Mouse (Mus musculus): ENCODE results near the gene Ctrb1. TPM values are rescaled to one million over a fixed set of nuclear protein-coding genes. Genes with fewer than 3 reads are reported as not detected.
A peak's percentile ranks its signal among the peaks of the same experiment; 100 is the strongest.

The Ctrb1 gene
- polyA plus RNA-seq, 1 experiment from 2014 or later = not detected

GRCm38 (mm10) chr8:111700740-111701139 is 9.9 kb upstream of the Ctrb1 start:
- Histone ChIP-seq H3K27me3 (no peaks in the 10 kb centered on the region), H3K36me3 (replicated peaks) (no peaks in the 10 kb centered on the region), H3K9ac (no peak overlapping the region), H3K9me3 (no peaks in the 10 kb centered on the region), H3K4me2 (no peak overlapping the region), H3K4me1 (no peaks in the 10 kb centered on the region), H3K27ac (no peak overlapping the region), H3K4me3 (replicated peaks) (no peak overlapping the region)
- WGBS = 86% methylated on average over 5 of the region's 5 CpGs
- no peak for ATAC-seq (ENCODE audit: low FRiP score)

- Histone ChIP-seq H3K27me3 (no peaks in the 10 kb centered on the region), H3K4me2 (no peak overlapping the region), H3K36me3 (replicated peaks) (no peaks in the 10 kb centered on the region), H3K9ac (no peak overlapping the region), H3K27ac (no peak overlapping the region), H3K9me3 (no peaks in the 10 kb centered on the region), H3K4me1 (no peaks in the 10 kb centered on the region), H3K4me3 (replicated peaks) (no peak overlapping the region)
- 84% methylated on average over 3 of the region's 3 CpGs for WGBS
- ATAC-seq (ENCODE audit: low FRiP score) = no peak
Observed at GRCm38 (mm10) chr8:111700201-111700600, 9.4 kb upstream of the Ctrb1 start.

- Histone ChIP-seq H3K4me2 (no peak overlapping the region), H3K4me1 (no peaks in the 10 kb centered on the region), H3K9ac (no peak overlapping the region), H3K27me3 (no peaks in the 10 kb centered on the region), H3K9me3 (no peaks in the 10 kb centered on the region), H3K4me3 (replicated peaks) (no peak overlapping the region), H3K36me3 (replicated peaks) (no peaks in the 10 kb centered on the region), H3K27ac (no peak overlapping the region)
- 11% methylated on average over 1 of the region's 1 CpGs for WGBS
- ATAC-seq (ENCODE audit: low FRiP score) = no peak
Observed at GRCm38 (mm10) chr8:111699035-111699434, 8.2 kb upstream of the Ctrb1 start.

GRCm38 (mm10) chr8:111697655-111698054 is 6.8 kb upstream of the Ctrb1 start:
- no peaks in the 10 kb centered on the region for H3K9me3 ChIP-seq
- no peak overlapping the region for H3K9ac ChIP-seq
- H3K27ac ChIP-seq = no peak overlapping the region
- H3K4me3 ChIP-seq (replicated peaks) = no peak overlapping the region
- no peaks in the 10 kb centered on the region for H3K36me3 ChIP-seq (replicated peaks)
- no peak for ATAC-seq (ENCODE audit: low FRiP score)
- 82% methylated on average over 10 of the region's 10 CpGs for WGBS
- no peaks in the 10 kb centered on the region for H3K4me1 ChIP-seq
- H3K27me3 ChIP-seq = no peaks in the 10 kb centered on the region
- H3K4me2 ChIP-seq = no peak overlapping the region

- Histone ChIP-seq H3K9ac (no peak overlapping the region), H3K27me3 (no peaks in the 10 kb centered on the region), H3K9me3 (no peaks in the 10 kb centered on the region), H3K4me3 (replicated peaks) (no peak overlapping the region), H3K4me1 (no peaks in the 10 kb centered on the region), H3K4me2 (no peak overlapping the region), H3K27ac (no peak overlapping the region), H3K36me3 (replicated peaks) (no peaks in the 10 kb centered on the region)
- ATAC-seq (ENCODE audit: low FRiP score) = no peak
- 78% methylated on average over 7 of the region's 7 CpGs for WGBS
Observed at GRCm38 (mm10) chr8:111695441-111695840, 4.6 kb upstream of the Ctrb1 start.

GRCm38 (mm10) chr8:111693261-111693741 is 2.5 kb upstream of the Ctrb1 start:
- Histone ChIP-seq H3K36me3 (replicated peaks) (no peaks in the 10 kb centered on the region), H3K4me1 (no peaks in the 10 kb centered on the region), H3K9me3 (no peaks in the 10 kb centered on the region), H3K4me2 (no peak overlapping the region), H3K4me3 (replicated peaks) (no peak overlapping the region), H3K27ac (no peak overlapping the region), H3K9ac (no peak overlapping the region), H3K27me3 (no peaks in the 10 kb centered on the region)
- 73% methylated on average over 6 of the region's 6 CpGs for WGBS
- ATAC-seq (ENCODE audit: low FRiP score) = no peak

- Histone ChIP-seq H3K4me1 (no peaks in the 10 kb centered on the region), H3K4me2 (no peak overlapping the region), H3K27ac (no peak overlapping the region), H3K9me3 (no peaks in the 10 kb centered on the region), H3K36me3 (replicated peaks) (no peaks in the 10 kb centered on the region), H3K4me3 (replicated peaks) (no peak overlapping the region), H3K27me3 (no peaks in the 10 kb centered on the region), H3K9ac (no peak overlapping the region)
- ATAC-seq (ENCODE audit: low FRiP score) = no peak
- 88% methylated on average over 13 of the region's 13 CpGs for WGBS
Observed at GRCm38 (mm10) chr8:111686881-111687280, 3.9 kb downstream of the Ctrb1 start.

- Histone ChIP-seq H3K4me1 (no peaks in the 10 kb centered on the region), H3K9me3 (no peaks in the 10 kb centered on the region), H3K27ac (no peak overlapping the region), H3K4me2 (no peak overlapping the region), H3K27me3 (no peaks in the 10 kb centered on the region), H3K9ac (no peak overlapping the region), H3K4me3 (replicated peaks) (no peak overlapping the region), H3K36me3 (replicated peaks) (no peaks in the 10 kb centered on the region)
- no peak for ATAC-seq (ENCODE audit: low FRiP score)
- WGBS = 41% methylated on average over 9 of the region's 9 CpGs
Observed at GRCm38 (mm10) chr8:111682521-111682920, 8.3 kb downstream of the Ctrb1 start.

- WGBS = 78% methylated on average over 11 of the region's 11 CpGs
- Histone ChIP-seq H3K9ac (no peak overlapping the region), H3K4me1 (no peaks in the 10 kb centered on the region), H3K4me2 (no peak overlapping the region), H3K9me3 (0 out of 2 replicates have a peak, but pooled peaks cover 8% of the 10 kb centered on the region), H3K36me3 (replicated peaks) (no peaks in the 10 kb centered on the region), H3K27ac (no peak overlapping the region), H3K4me3 (replicated peaks) (no peak overlapping the region), H3K27me3 (no peaks in the 10 kb centered on the region)
- no peak for ATAC-seq (ENCODE audit: low FRiP score)
Observed at GRCm38 (mm10) chr8:111681153-111681552, 9.7 kb downstream of the Ctrb1 start.

GRCm38 (mm10) chr8:111680423-111681028 is 10.3 kb downstream of the Ctrb1 start:
- Histone ChIP-seq H3K4me3 (replicated peaks) (no peak overlapping the region), H3K27ac (no peak overlapping the region), H3K27me3 (no peaks in the 10 kb centered on the region), H3K4me2 (no peak overlapping the region), H3K36me3 (replicated peaks) (no peaks in the 10 kb centered on the region), H3K9me3 (0 out of 2 replicates have a peak, but pooled peaks cover 10% of the 10 kb centered on the region), H3K9ac (no peak overlapping the region), H3K4me1 (no peaks in the 10 kb centered on the region)
- ATAC-seq (ENCODE audit: low FRiP score) = no peak
- WGBS = 40% methylated on average over 17 of the region's 17 CpGs

- Histone ChIP-seq H3K9ac (no peak overlapping the region), H3K36me3 (replicated peaks) (no peaks in the 10 kb centered on the region), H3K4me1 (no peaks in the 10 kb centered on the region), H3K27me3 (no peaks in the 10 kb centered on the region), H3K27ac (no peak overlapping the region), H3K9me3 (0 out of 2 replicates have a peak, but pooled peaks cover 10% of the 10 kb centered on the region), H3K4me2 (no peak overlapping the region), H3K4me3 (replicated peaks) (no peak overlapping the region)
- 86% methylated on average over 7 of the region's 7 CpGs for WGBS
- ATAC-seq (ENCODE audit: low FRiP score) = no peak
Observed at GRCm38 (mm10) chr8:111678848-111679247, 12.0 kb downstream of the Ctrb1 start.

- Histone ChIP-seq H3K9me3 (0 out of 2 replicates have a peak, but pooled peaks cover 10% of the 10 kb centered on the region), H3K4me1 (no peaks in the 10 kb centered on the region), H3K27me3 (no peaks in the 10 kb centered on the region), H3K36me3 (replicated peaks) (0 out of 2 replicates have a peak, but pooled peaks cover under 1% of the 10 kb centered on the region), H3K4me3 (replicated peaks) (no peak overlapping the region), H3K4me2 (no peak overlapping the region), H3K9ac (no peak overlapping the region), H3K27ac (no peak overlapping the region)
- ATAC-seq (ENCODE audit: low FRiP score) = peak; percentile 46; the same call in 1 of the 2 replicates
- WGBS = 30% methylated on average over 3 of the region's 3 CpGs
Observed at GRCm38 (mm10) chr8:111678111-111678510, 12.7 kb downstream of the Ctrb1 start.

- Histone ChIP-seq H3K27me3 (no peaks in the 10 kb centered on the region), H3K27ac (no peak overlapping the region), H3K9ac (no peak overlapping the region), H3K9me3 (0 out of 2 replicates have a peak, but pooled peaks cover 10% of the 10 kb centered on the region), H3K36me3 (replicated peaks) (peaks cover 14% of the 10 kb centered on the region), H3K4me1 (no peaks in the 10 kb centered on the region), H3K4me2 (no peak overlapping the region), H3K4me3 (replicated peaks) (no peak overlapping the region)
- WGBS = 77% methylated on average over 8 of the region's 8 CpGs
- no peak for ATAC-seq (ENCODE audit: low FRiP score)
Observed at GRCm38 (mm10) chr8:111676237-111676636, 14.6 kb downstream of the Ctrb1 start.
